Mouse (Mus musculus) intestine, embryonic 15.5 days (tissue): ENCODE data around the gene C9. TPM values are rescaled to one million over a fixed set of nuclear protein-coding genes. Genes with fewer than 3 reads are reported as not detected.

ENCODE experiments used
- ATAC-seq: fragments of 200-750 bp; cut with Nextera tagmentation; 2 replicates; pipeline ENCODE4 v1.8.0; 2017; ENCODE audit warnings: moderate TSS enrichment, moderate library complexity
- H3K27ac ChIP-seq: fragments of 300-500 bp; sonication (generic); 2 replicates; pipeline ENCODE4 v1.5.1; 2015; ENCODE audit warnings: mild to moderate bottlenecking, inconsistent platforms
- H3K27me3 ChIP-seq: fragments of 300-500 bp; sonication (generic); replicated peaks from 2 replicates; pipeline ENCODE4 v1.6.1; 2015; ENCODE audit warnings: inconsistent platforms
- H3K36me3 ChIP-seq: fragments of 300-500 bp; sonication (generic); 2 replicates; pipeline ENCODE4 v1.6.1; 2015; ENCODE audit warnings: inconsistent platforms
- H3K4me1 ChIP-seq: fragments of 300-500 bp; sonication (generic); replicated peaks from 2 replicates; pipeline ENCODE4 v1.6.1; 2015; ENCODE audit warnings: inconsistent platforms
- H3K4me2 ChIP-seq: fragments of 300-500 bp; sonication (generic); replicated peaks from 2 replicates; pipeline ENCODE4 v1.6.1; 2015; ENCODE audit warnings: mild to moderate bottlenecking, inconsistent platforms
- H3K4me3 ChIP-seq: fragments of 300-500 bp; sonication (generic); replicated peaks from 2 replicates; pipeline ENCODE4 v1.5.1; 2015; ENCODE audit warnings: inconsistent platforms
- H3K9ac ChIP-seq: fragments of 300-500 bp; sonication (generic); 2 replicates; pipeline ENCODE4 v1.6.1; 2015; ENCODE audit warnings: inconsistent platforms
- H3K9me3 ChIP-seq: fragments of 300-500 bp; sonication (generic); 2 replicates; pipeline ENCODE4 v1.6.1; 2016; ENCODE audit warnings: inconsistent platforms
- WGBS: fragments of 180-500 bp; shearing (Covaris S2); methylation state at CpG from one replicate; pipeline ENCODE4 v1.1.7; 2015; 5-methylcytosine and 5-hydroxymethylcytosine counted together
- polyA plus RNA-seq: library from polyadenylated mRNA; unstranded; fragments of >200 nt; fragmentation: Nextera tagmentation; extraction: Ambion mirVana; gene quantifications from 2 replicates; pipeline ENCODE4 v1.2.1, GENCODE M21; 2015

Gene C9
- polyA plus RNA-seq: 2.9 and 4.2 TPM in 2 replicates

- Histone ChIP-seq H3K27ac (no peak within 1 kb of the TSS), H3K9ac (no peak within 1 kb of the TSS), H3K9me3 (no peaks in the 10 kb centered on the region), H3K36me3 (no peaks in the 10 kb centered on the region), H3K4me1 (0 out of 2 replicates have a peak, but pooled peaks cover 7% of the 10 kb centered on the region), H3K4me3 (no peak within 1 kb of the TSS), H3K27me3 (no peaks in the 10 kb centered on the region), H3K4me2 (no peak within 1 kb of the TSS)
- peak; percentile 69 for ATAC-seq
- 38% methylated on average over 2 of the region's 2 CpGs for WGBS
These were observed at the start of gene C9 for GRCm38 (mm10) chr15:6445135-6445534. Gene C9 (plus strand): TSS chr15:6445327.

GRCm38 (mm10) chr15:6398211-6398610 lies 46.9 kb upstream of the C9 start:
- no peaks in the 10 kb centered on the region for H3K36me3 ChIP-seq
- H3K9me3 ChIP-seq: no peaks in the 10 kb centered on the region
- H3K27ac ChIP-seq: no peak overlapping the region
- ATAC-seq: no peak
- no peaks in the 10 kb centered on the region for H3K4me1 ChIP-seq
- H3K9ac ChIP-seq: no peak overlapping the region
- WGBS: 93% methylated on average over 4 of the region's 4 CpGs
- H3K4me3 ChIP-seq: no peak overlapping the region
- H3K4me2 ChIP-seq: no peak overlapping the region
- no peaks in the 10 kb centered on the region for H3K27me3 ChIP-seq

- no peaks in the 10 kb centered on the region for H3K27me3 ChIP-seq
- H3K4me1 ChIP-seq: no peaks in the 10 kb centered on the region
- ATAC-seq: no peak
- no peak overlapping the region for H3K4me2 ChIP-seq
- no peak overlapping the region for H3K27ac ChIP-seq
- H3K9me3 ChIP-seq: no peaks in the 10 kb centered on the region
- no peak overlapping the region for H3K4me3 ChIP-seq
- no peaks in the 10 kb centered on the region for H3K36me3 ChIP-seq
- no peak overlapping the region for H3K9ac ChIP-seq
- 83% methylated on average over 6 of the region's 6 CpGs for WGBS
These were observed 46.2 kb upstream of the C9 start for GRCm38 (mm10) chr15:6398881-6399280.

GRCm38 (mm10) chr15:6400115-6400514 lies 45.0 kb upstream of the C9 start:
- no peak overlapping the region for H3K27ac ChIP-seq
- no peak overlapping the region for H3K9ac ChIP-seq
- no peak overlapping the region for H3K4me3 ChIP-seq
- 62% methylated on average over 8 of the region's 8 CpGs for WGBS
- no peaks in the 10 kb centered on the region for H3K36me3 ChIP-seq
- no peak for ATAC-seq
- H3K9me3 ChIP-seq: no peaks in the 10 kb centered on the region
- no peaks in the 10 kb centered on the region for H3K27me3 ChIP-seq
- no peak overlapping the region for H3K4me2 ChIP-seq
- H3K4me1 ChIP-seq: no peaks in the 10 kb centered on the region

GRCm38 (mm10) chr15:6402433-6402832 lies 42.7 kb upstream of the C9 start:
- Histone ChIP-seq H3K27ac (no peak overlapping the region), H3K36me3 (no peaks in the 10 kb centered on the region), H3K9me3 (no peaks in the 10 kb centered on the region), H3K9ac (no peak overlapping the region), H3K4me2 (no peak overlapping the region), H3K4me3 (no peak overlapping the region), H3K27me3 (no peaks in the 10 kb centered on the region), H3K4me1 (no peaks in the 10 kb centered on the region)
- 45% methylated on average over 2 of the region's 2 CpGs for WGBS
- no peak for ATAC-seq

- H3K4me2 ChIP-seq: no peak overlapping the region
- no peak for ATAC-seq
- H3K9ac ChIP-seq: no peak overlapping the region
- no peak overlapping the region for H3K4me3 ChIP-seq
- no peaks in the 10 kb centered on the region for H3K4me1 ChIP-seq
- no peak overlapping the region for H3K27ac ChIP-seq
- H3K27me3 ChIP-seq: no peaks in the 10 kb centered on the region
- H3K9me3 ChIP-seq: no peaks in the 10 kb centered on the region
- H3K36me3 ChIP-seq: no peaks in the 10 kb centered on the region
- WGBS: 71% methylated on average over 5 of the region's 5 CpGs
These were observed 41.0 kb upstream of the C9 start for GRCm38 (mm10) chr15:6404172-6404571.

- H3K36me3 ChIP-seq: no peaks in the 10 kb centered on the region
- H3K4me1 ChIP-seq: no peaks in the 10 kb centered on the region
- H3K9ac ChIP-seq: no peak overlapping the region
- ATAC-seq: peak; percentile 39; the same call in 1 of the 2 replicates
- WGBS: 88% methylated on average over 6 of the region's 6 CpGs
- H3K4me3 ChIP-seq: no peak overlapping the region
- H3K27me3 ChIP-seq: no peaks in the 10 kb centered on the region
- H3K27ac ChIP-seq: no peak overlapping the region
- no peak overlapping the region for H3K4me2 ChIP-seq
- H3K9me3 ChIP-seq: no peaks in the 10 kb centered on the region
These were observed 38.4 kb upstream of the C9 start for GRCm38 (mm10) chr15:6406771-6407170.

GRCm38 (mm10) chr15:6409031-6409430 lies 36.1 kb upstream of the C9 start:
- Histone ChIP-seq H3K4me3 (no peak overlapping the region), H3K36me3 (no peaks in the 10 kb centered on the region)
- 86% methylated on average over 8 of the region's 8 CpGs for WGBS

GRCm38 (mm10) chr15:6410161-6410560 lies 35.0 kb upstream of the C9 start:
- Histone ChIP-seq H3K9me3 (no peaks in the 10 kb centered on the region), H3K9ac (no peak overlapping the region), H3K36me3 (no peaks in the 10 kb centered on the region), H3K27ac (no peak overlapping the region), H3K4me2 (no peak overlapping the region), H3K27me3 (no peaks in the 10 kb centered on the region), H3K4me3 (no peak overlapping the region), H3K4me1 (no peaks in the 10 kb centered on the region)
- 69% methylated on average over 3 of the region's 3 CpGs for WGBS
- ATAC-seq: no peak

More at GRCm38 (mm10) chr15:6409031-6409430, 36.1 kb upstream of the C9 start:
- no peaks in the 10 kb centered on the region for H3K4me1 ChIP-seq
- H3K27ac ChIP-seq: no peak overlapping the region
- no peak overlapping the region for H3K9ac ChIP-seq
- no peaks in the 10 kb centered on the region for H3K27me3 ChIP-seq
- H3K9me3 ChIP-seq: no peaks in the 10 kb centered on the region
- no peak overlapping the region for H3K4me2 ChIP-seq
- no peak for ATAC-seq

GRCm38 (mm10) chr15:6411334-6411733 lies 33.8 kb upstream of the C9 start:
- H3K9ac ChIP-seq: no peak overlapping the region
- no peak overlapping the region for H3K4me2 ChIP-seq
- H3K36me3 ChIP-seq: no peaks in the 10 kb centered on the region
- H3K27ac ChIP-seq: no peak overlapping the region
- 77% methylated on average over 6 of the region's 6 CpGs for WGBS
- no peaks in the 10 kb centered on the region for H3K27me3 ChIP-seq
- no peak for ATAC-seq
- H3K4me3 ChIP-seq: no peak overlapping the region
- H3K4me1 ChIP-seq: no peaks in the 10 kb centered on the region
- H3K9me3 ChIP-seq: no peaks in the 10 kb centered on the region

- no peak for ATAC-seq
- Histone ChIP-seq H3K4me3 (no peak overlapping the region), H3K36me3 (no peaks in the 10 kb centered on the region), H3K9ac (no peak overlapping the region), H3K9me3 (no peaks in the 10 kb centered on the region), H3K4me1 (no peaks in the 10 kb centered on the region), H3K4me2 (no peak overlapping the region), H3K27me3 (no peaks in the 10 kb centered on the region), H3K27ac (no peak overlapping the region)
- WGBS: 82% methylated on average over 5 of the region's 5 CpGs
These were observed 29.8 kb upstream of the C9 start for GRCm38 (mm10) chr15:6415317-6415716.

GRCm38 (mm10) chr15:6431777-6432176 lies 13.3 kb upstream of the C9 start:
- WGBS: 84% methylated on average over 7 of the region's 7 CpGs
- Histone ChIP-seq H3K9ac (no peak overlapping the region), H3K4me2 (no peak overlapping the region), H3K27ac (0 out of 2 replicates have a peak overlapping the region, but pooled peaks have one; percentile 22), H3K36me3 (peaks cover 10% of the 10 kb centered on the region), H3K27me3 (no peaks in the 10 kb centered on the region), H3K9me3 (no peaks in the 10 kb centered on the region), H3K4me1 (0 out of 2 replicates have a peak, but pooled peaks cover 3% of the 10 kb centered on the region), H3K4me3 (no peak overlapping the region)
- no peak for ATAC-seq

GRCm38 (mm10) chr15:6432411-6432810 lies 12.7 kb upstream of the C9 start:
- Histone ChIP-seq H3K9ac (no peak overlapping the region), H3K36me3 (peaks cover 10% of the 10 kb centered on the region), H3K4me2 (no peak overlapping the region), H3K27me3 (no peaks in the 10 kb centered on the region), H3K4me1 (0 out of 2 replicates have a peak, but pooled peaks cover 3% of the 10 kb centered on the region), H3K4me3 (no peak overlapping the region), H3K27ac (peak overlapping the region; percentile 22; the same call in 1 of the 2 replicates), H3K9me3 (no peaks in the 10 kb centered on the region)
- ATAC-seq: peak; percentile 85
- 52% methylated on average over 7 of the region's 7 CpGs for WGBS
